Mouse (Mus musculus): ENCODE measurements around the gene Olfr523.

DNA sequence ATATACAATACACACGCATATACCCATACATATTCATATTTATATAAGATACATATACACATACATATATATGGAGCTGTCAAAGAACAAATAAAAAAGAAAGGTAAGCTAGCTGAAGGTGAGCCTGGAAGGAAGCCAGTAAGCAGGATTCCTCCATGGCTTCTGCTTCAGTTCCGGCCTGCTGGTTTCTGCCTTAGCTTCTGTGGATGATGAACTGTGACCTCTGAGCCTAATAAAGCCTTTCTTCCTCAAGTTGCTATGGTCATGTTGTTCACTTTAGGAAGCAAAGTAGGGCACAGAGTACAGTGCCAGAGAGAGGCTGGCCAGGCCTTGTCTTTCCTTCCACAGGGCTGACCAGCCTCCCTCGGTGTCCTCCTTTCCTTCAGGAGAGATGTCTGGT is 2.2 kb upstream of the Olfr523 start:
- TF ChIP-seq TCF12 (IDR thresholded peaks at IDR 0.05; ENCODE audit: low read depth, low read length), result no peak
- TF ChIP-seq POLR2A (IDR thresholded peaks at IDR 0.05; ENCODE audit: low read depth, low read length), result no peak
- no peak for TF ChIP-seq ZC3H11A (IDR thresholded peaks at IDR 0.05; ENCODE audit: low read depth, low read length)
- TF ChIP-seq ZKSCAN1 (IDR thresholded peaks at IDR 0.05; ENCODE audit: borderline replicate concordance, low read depth, low read length), result no peak
- TF ChIP-seq ZMIZ1 (IDR thresholded peaks at IDR 0.05; ENCODE audit: low read depth, low read length), result no peak
- TF ChIP-seq CTCF (conservative IDR thresholded peaks at IDR 0.05 in 1 of 2, IDR thresholded peaks at IDR 0.05 in 1 of 2; ENCODE audit: low read depth in 2 of 2, low read length in 2 of 2), result no peak
- no peak for TF ChIP-seq KAT2A (IDR thresholded peaks at IDR 0.05; ENCODE audit: insufficient replicate concordance, low read length)
- TF ChIP-seq MAFK (IDR thresholded peaks at IDR 0.05; ENCODE audit: insufficient replicate concordance, low read length), result no peak
- no peak for TF ChIP-seq POLR2AphosphoS2 (IDR thresholded peaks at IDR 0.05; ENCODE audit: low read depth, low read length)
- no peak for TF ChIP-seq EP300 (IDR thresholded peaks at IDR 0.05; ENCODE audit: low read length)
- no peak for TF ChIP-seq GABPA (IDR thresholded peaks at IDR 0.05; ENCODE audit: insufficient replicate concordance, low read depth, low read length)
- no peak for TF ChIP-seq MAX (IDR thresholded peaks at IDR 0.05; ENCODE audit: low read length)

Data from CH12.LX (cell line).